Mouse (Mus musculus) CD4-positive, CD25-positive, alpha-beta regulatory T cell (primary cell): ENCODE results near the gene Rad51c. TPM values are rescaled to one million over a fixed set of nuclear protein-coding genes. Genes with fewer than 3 reads are reported as not detected.

Source experiments
- polyA plus RNA-seq: library from polyadenylated mRNA; unstranded; fragments of 100-300 nt; shearing (Covaris generic); gene quantifications from one replicate; pipeline ENCODE4 v1.2.1, GENCODE M21; 2017

Gene Rad51c
- 0.92 TPM for polyA plus RNA-seq

DNA sequence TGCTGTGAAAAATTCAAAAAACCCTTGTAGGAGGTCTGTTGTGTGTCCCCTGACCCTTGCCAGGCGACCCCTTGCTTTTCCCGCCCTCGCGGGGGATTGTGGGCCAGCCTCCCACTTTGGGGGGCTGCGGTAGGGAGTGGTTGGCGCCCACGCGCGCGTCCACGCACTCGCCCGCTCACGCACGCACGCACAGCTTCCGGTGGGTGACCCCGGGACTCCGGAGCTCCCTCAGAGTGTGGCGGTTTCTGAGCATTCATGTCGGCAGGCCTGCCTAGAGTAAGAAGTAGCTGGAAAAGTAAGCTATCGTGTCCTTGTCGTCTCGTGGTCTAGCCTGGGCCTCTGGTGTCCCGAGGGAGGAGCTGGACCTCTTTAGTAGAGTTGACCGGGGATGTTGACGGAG lies at the start of gene Rad51c, which contains the start of gene Tex14:
Gene Rad51c (minus strand): TSS at position 79 of the 400 bp plus-strand sequence.
Gene Tex14 (plus strand): TSS at position 190 of the 400 bp plus-strand sequence.

DNA sequence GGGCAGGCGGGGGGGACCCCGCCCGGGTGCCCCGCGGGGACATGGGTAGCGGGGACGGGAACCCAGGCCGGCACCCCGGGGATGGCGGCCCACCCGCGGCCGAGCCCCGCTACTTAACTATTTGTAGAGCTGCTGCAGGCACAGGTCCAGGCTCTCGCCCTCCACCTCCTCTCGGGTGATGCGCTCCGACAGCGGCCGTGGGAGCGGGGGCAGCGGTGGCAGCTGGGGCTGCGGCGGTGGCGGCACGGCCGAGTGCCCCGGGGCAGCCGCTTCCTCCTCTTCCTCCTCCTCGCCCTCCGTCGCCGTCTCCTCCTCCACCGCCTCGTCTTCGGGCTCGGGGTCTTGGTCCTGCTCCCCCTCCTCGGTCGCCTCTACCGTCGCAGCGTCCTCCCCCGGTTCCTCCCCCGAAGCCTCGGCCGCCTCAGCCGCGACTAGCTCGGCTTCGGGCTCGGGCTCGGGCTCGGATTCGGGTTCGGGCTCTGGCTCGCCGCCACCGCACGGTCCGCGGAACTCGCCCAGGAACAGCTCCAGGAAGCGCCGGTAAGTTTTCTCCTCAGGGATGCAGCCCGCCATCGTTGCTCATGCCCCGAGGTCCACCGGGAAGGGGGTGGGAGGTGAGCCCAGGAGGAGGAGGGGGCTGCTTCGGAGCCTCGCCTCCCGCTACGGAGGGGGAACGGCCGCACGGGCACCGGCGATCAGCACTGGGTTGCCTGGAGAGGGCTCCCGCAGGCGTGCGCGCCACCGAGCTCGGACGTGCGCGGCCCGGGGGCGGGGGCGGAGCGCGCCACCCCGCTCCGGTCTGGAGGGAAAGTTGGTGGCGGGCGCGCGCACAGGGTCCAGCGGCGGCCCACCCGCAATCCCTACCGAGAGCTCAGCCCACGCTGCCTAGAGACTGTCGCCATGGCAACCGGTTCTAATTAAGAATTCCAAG lies 46.2 kb downstream of the Rad51c start, which contains the start of gene Ppm1e:
Gene Ppm1e (minus strand): TSS at position 693 of the 931 bp plus-strand sequence.

Other genes starting within 250 kb of the Rad51c start
- 0.30 TPM for gene Ppm1e, start 45.9 kb downstream of the Rad51c start, polyA plus RNA-seq
- gene Tex14, start 111 bp upstream of the Rad51c start, polyA plus RNA-seq, result 0.54 TPM
- gene Gm11492, start 161.7 kb upstream of the Rad51c start, polyA plus RNA-seq, result not detected
- 2.0 TPM for gene Sept4, start 163.9 kb upstream of the Rad51c start, polyA plus RNA-seq
- 28.4 TPM for gene Mtmr4, start 187.2 kb upstream of the Rad51c start, polyA plus RNA-seq
- gene Hsf5, start 212.2 kb upstream of the Rad51c start, polyA plus RNA-seq, result 0.08 TPM